Mouse (Mus musculus): ENCODE results near the gene Dhx38. TPM values are rescaled to one million over a fixed set of nuclear protein-coding genes. Genes with fewer than 3 reads are reported as not detected.

Gene Dhx38
- polyA plus RNA-seq, 1 experiment: 32.9 TPM

GRCm38 (mm10) chr8:109503566-109503965, 62.1 kb downstream of the Dhx38 start:
- Histone ChIP-seq H3K4me1 (ENCODE audit: control insufficient read depth, insufficient read depth, low read length) (no peaks in the 10 kb centered on the region), H3K4me3 (ENCODE audit: insufficient read depth, low read length) (no peak overlapping the region), H3K27ac (ENCODE audit: insufficient read depth, low read depth, low read length) (no peak overlapping the region)
- TF ChIP-seq CTCF (IDR thresholded peaks at IDR 0.05; ENCODE audit: low read depth, low read length) (no peak), POLR2A (IDR thresholded peaks at IDR 0.05; ENCODE audit: borderline replicate concordance, low read depth, low read length) (no peak)

GRCm38 (mm10) chr8:109499009-109499717, 66.5 kb downstream of the Dhx38 start:
- Histone ChIP-seq H3K27ac (ENCODE audit: insufficient read depth, low read depth, low read length) (no peak overlapping the region), H3K4me1 (ENCODE audit: control insufficient read depth, insufficient read depth, low read length) (no peaks in the 10 kb centered on the region), H3K4me3 (ENCODE audit: insufficient read depth, low read length) (no peak overlapping the region)
- no peak for TF ChIP-seq CTCF (IDR thresholded peaks at IDR 0.05; ENCODE audit: low read depth, low read length)
- no peak for TF ChIP-seq POLR2A (IDR thresholded peaks at IDR 0.05; ENCODE audit: borderline replicate concordance, low read depth, low read length)

Other genes with a start within 250 kb of the Dhx38 start
- gene Pmfbp1, start 71.8 kb downstream of the Dhx38 start, polyA plus RNA-seq (2012; ENCODE audit: insufficient read depth, insufficient read length, missing spikeins): not detected in 2 replicates
- gene Txnl4b, start within 50 bp of the Dhx38 start, polyA plus RNA-seq (2012; ENCODE audit: insufficient read depth, insufficient read length, missing spikeins): 12.7 and 16.7 TPM in 2 replicates
- 0.74 TPM in 1 of 2 replicates, not detected in the other for gene Hp, start 13.3 kb upstream of the Dhx38 start, polyA plus RNA-seq (2012; ENCODE audit: insufficient read depth, insufficient read length, missing spikeins)
- gene Dhodh, start 42.8 kb upstream of the Dhx38 start, polyA plus RNA-seq (2012; ENCODE audit: insufficient read depth, insufficient read length, missing spikeins): 7.4 and 9.4 TPM in 2 replicates
- not detected in 2 replicates for gene Pkd1l3, start 48.7 kb upstream of the Dhx38 start, polyA plus RNA-seq (2012; ENCODE audit: insufficient read depth, insufficient read length, missing spikeins)
- 74.0 and 80.9 TPM in 2 replicates for gene Ist1, start 127.4 kb upstream of the Dhx38 start, polyA plus RNA-seq (2012; ENCODE audit: insufficient read depth, insufficient read length, missing spikeins)
- gene Zfp821, start 139.7 kb upstream of the Dhx38 start, polyA plus RNA-seq (2012; ENCODE audit: insufficient read depth, insufficient read length, missing spikeins): 7.7 and 11.6 TPM in 2 replicates
- 21.0 and 21.2 TPM in 2 replicates for gene Atxn1l, start 171.9 kb upstream of the Dhx38 start, polyA plus RNA-seq (2012; ENCODE audit: insufficient read depth, insufficient read length, missing spikeins)
- gene Ap1g1, start 212.7 kb upstream of the Dhx38 start, polyA plus RNA-seq (2012; ENCODE audit: insufficient read depth, insufficient read length, missing spikeins): 80.9 and 91.2 TPM in 2 replicates

Data from bone marrow macrophage, adult 2 months (primary cell).